Mouse (Mus musculus): Measurements from ENCODE around the gene Abca5. TPM values are rescaled to one million over a fixed set of nuclear protein-coding genes. Genes with fewer than 3 reads are reported as not detected.

The Abca5 gene
- total RNA-seq, 2 experiments from 2014 or later: 31.1 to 32.0 TPM

DNA sequence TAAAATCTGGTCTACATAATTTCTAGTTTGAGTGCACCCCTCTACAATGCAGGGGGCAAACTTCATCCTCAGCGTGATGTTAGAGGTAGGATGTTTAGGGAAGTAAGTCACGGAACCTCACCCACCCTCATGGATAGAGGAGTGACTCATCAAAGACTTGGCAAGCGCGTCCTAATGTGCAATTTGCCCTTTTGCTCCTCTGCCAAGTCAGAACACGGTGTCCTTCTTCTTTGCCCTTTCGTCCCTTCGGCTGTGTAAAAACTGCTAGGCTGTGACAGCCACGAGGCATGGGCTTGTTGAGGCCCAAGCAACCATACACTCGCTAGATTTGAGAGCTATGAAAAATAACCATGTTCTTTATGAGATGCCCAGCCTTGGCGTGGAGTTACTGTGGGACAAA lies 92.8 kb downstream of the Abca5 start:
- no peak for DNase-seq (ENCODE audit: extremely low spot score in 1 of 2, low spot score in 2 of 2)
- intact Hi-C loops (cut with DNase I): no loop called here

DNA sequence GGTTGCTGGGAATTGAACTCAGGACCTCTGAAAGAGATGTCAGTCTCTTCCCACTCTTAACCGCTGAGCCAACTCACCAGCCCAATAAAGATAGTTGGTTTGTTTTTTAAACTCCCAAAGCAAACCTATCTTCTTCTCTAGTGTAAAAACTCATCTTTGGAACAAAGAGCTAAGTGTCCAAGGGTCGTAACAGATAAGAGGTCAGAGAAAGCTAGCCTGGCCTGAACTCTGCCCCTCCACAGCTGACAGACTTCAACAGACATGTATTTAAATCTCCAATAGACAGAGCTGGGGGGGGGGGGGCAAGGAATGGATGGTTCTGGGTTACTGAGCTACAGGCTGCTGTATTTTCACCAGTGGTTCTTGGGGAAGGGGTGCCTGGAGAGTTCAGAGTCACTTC lies 100.0 kb downstream of the Abca5 start:
- no peak for DNase-seq (ENCODE audit: extremely low spot score in 1 of 2, low spot score in 2 of 2)
- intact Hi-C loops (cut with DNase I): no loop called here

DNA sequence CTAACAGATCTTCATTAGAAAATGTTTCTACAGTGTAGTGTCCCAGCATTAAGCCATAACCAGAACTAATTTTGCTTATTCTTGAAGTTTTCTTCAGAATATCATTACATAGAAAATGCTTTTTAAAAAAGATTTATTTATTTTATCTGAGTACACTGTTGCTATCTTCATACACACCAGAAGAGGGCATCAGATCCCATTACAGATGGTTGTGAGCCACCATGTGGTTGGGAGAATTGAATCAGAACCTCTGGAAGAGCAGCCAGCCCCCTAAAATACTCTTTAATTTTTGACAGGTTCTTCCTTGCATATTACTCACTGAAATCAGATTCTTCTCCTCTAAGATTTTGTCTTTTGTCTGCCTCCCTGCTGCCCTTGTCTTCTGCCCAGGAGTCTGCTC lies 104.5 kb downstream of the Abca5 start:
- intact Hi-C loops (cut with DNase I): no loop called here

More for the DNA sequence above, 104.5 kb downstream of the Abca5 start:
- no peak for DNase-seq (ENCODE audit: extremely low spot score in 1 of 2, low spot score in 2 of 2)

Other genes with a start within 250 kb of the Abca5 start
- gene Abca8a, start 241.7 kb downstream of the Abca5 start, total RNA-seq (2021): 1 to 10 TPM; 7.4 to 9.7 TPM
- 1 to 10 TPM; 8.0 to 8.1 TPM for gene Abca9, start 169.5 kb downstream of the Abca5 start, total RNA-seq (2021)
- 1 to 10 TPM; 1.1 to 1.4 TPM for gene Abca6, start 85.9 kb downstream of the Abca5 start, total RNA-seq (2021)
- 10 to 100 TPM; 23.0 to 25.3 TPM for gene Map2k6, start 61.4 kb upstream of the Abca5 start, total RNA-seq (2021)

Data from left cerebral cortex, postnatal 10 days (tissue).